Comparison of ENCODE assay signal across 24 mouse cellular contexts in genomic region chr3:84131369-84131768, GRCm38 (mm10). TPM values are rescaled to one million over a fixed set of nuclear protein-coding genes. Genes with fewer than 3 reads are reported as not detected.
"Had no signal": no experiment of that assay in that cellular context is flagged by ENCODE, and none has a peak within 500 bp of the region (broad histone marks: within the 10 kb centered on the region; RNA-seq: fewer than 3 reads in every experiment).

No protein-coding gene starts in this region.

- H3K4me3 ChIP-seq: gastrocnemius, adult 2 months; heart, embryonic 10.5 days; heart, embryonic 12.5 days; hindbrain, embryonic 10.5 days; hindbrain, embryonic 12.5 days; intestine, embryonic 15.5 days; layer of hippocampus, adult 2 months; left cerebral cortex, adult 2 months; limb, embryonic 13.5 days; limb, embryonic 15.5 days had no signal

- H3K9ac ChIP-seq: heart, embryonic 12.5 days; hindbrain, embryonic 12.5 days; hindbrain, embryonic 14.5 days; intestine, embryonic 15.5 days; limb, embryonic 13.5 days; limb, embryonic 15.5 days had no signal

- H3K9me3 ChIP-seq: heart, embryonic 10.5 days; heart, embryonic 12.5 days; hindbrain, embryonic 10.5 days; hindbrain, embryonic 12.5 days; intestine, embryonic 15.5 days; limb, embryonic 13.5 days; limb, embryonic 15.5 days had no signal

- H3K27me3 ChIP-seq: heart, embryonic 12.5 days; hindbrain, embryonic 12.5 days; intestine, embryonic 15.5 days; limb, embryonic 15.5 days had no signal

- H3K27ac ChIP-seq: gastrocnemius, adult 2 months; heart, embryonic 10.5 days; hindbrain, embryonic 10.5 days; hindbrain, embryonic 12.5 days; hindbrain, embryonic 14.5 days; intestine, embryonic 15.5 days; layer of hippocampus, adult 2 months; left cerebral cortex, adult 2 months; limb, embryonic 13.5 days; limb, embryonic 15.5 days had no signal

- ATAC-seq: hindbrain, embryonic 16.5 days; inflammation-experienced regulatory T-cells, adult 6 months; intestine, embryonic 15.5 days; intestine, postnatal 0 days had no signal

- DNase-seq: gastrocnemius, adult 2 months; gastrocnemius, postnatal 10 days; gastrocnemius, postnatal 25 days; heart, adult 18-20 months; heart, postnatal 10 days; heart, postnatal 4 days; kidney, adult 18-20 months; kidney, adult 8-10 months; kidney, postnatal 10 days; kidney, postnatal 25 days; kidney, postnatal 4 days had no signal

- H3K4me2 ChIP-seq: heart, embryonic 12.5 days; hindbrain, embryonic 12.5 days; hindbrain, embryonic 14.5 days; intestine, embryonic 15.5 days; limb, embryonic 13.5 days; limb, embryonic 15.5 days had no signal

- H3K4me1 ChIP-seq: hindbrain, embryonic 12.5 days had no signal

- H3K36me3 ChIP-seq: heart, embryonic 10.5 days; heart, embryonic 12.5 days; hindbrain, embryonic 10.5 days; hindbrain, embryonic 12.5 days; intestine, embryonic 15.5 days; limb, embryonic 13.5 days; limb, embryonic 15.5 days had no signal

RNA-seq across cellular contexts. Expression of gene Gm6525, which starts 42.5 kb away (rescaled TPM):
- polyA plus RNA-seq: heart, embryonic 12.5 days had no signal
